Mouse (Mus musculus) limb, embryonic 14.5 days (tissue): ENCODE data around the gene Klk7. TPM values are rescaled to one million over a fixed set of nuclear protein-coding genes. Genes with fewer than 3 reads are reported as not detected.

Experiments
- ATAC-seq: fragments of 200-750 bp; cut with Nextera tagmentation; 2 replicates; pipeline ENCODE4 v1.8.0; 2017; ENCODE audit warnings: low read depth, moderate number of reproducible peaks, moderate TSS enrichment; ENCODE audit not compliant: low FRiP score
- DNase-seq: peaks from one replicate; pipeline ENCODE4 v3.0.0-alpha.2; 2015; ENCODE audit warnings: low spot score
- H3K27ac ChIP-seq: fragments of 300-500 bp; sonication (generic); replicated peaks from 2 replicates; pipeline ENCODE4 v1.5.1; 2014; ENCODE audit warnings: low read depth, mild to moderate bottlenecking, low read length, moderate library complexity, mixed read lengths
- H3K27me3 ChIP-seq: fragments of 300-500 bp; sonication (generic); 2 replicates; pipeline ENCODE4 v1.6.1; 2014; ENCODE audit warnings: low read length, mixed read lengths; ENCODE audit not compliant: control insufficient read depth, insufficient read depth
- H3K36me3 ChIP-seq: fragments of 300-500 bp; sonication (generic); 2 replicates; pipeline ENCODE4 v1.6.1; 2014; ENCODE audit warnings: mild to moderate bottlenecking, low read length, moderate library complexity, mixed read lengths; ENCODE audit not compliant: control insufficient read depth, insufficient read depth
- H3K4me1 ChIP-seq: fragments of 300-500 bp; sonication (generic); 2 replicates; pipeline ENCODE4 v1.6.1; 2014; ENCODE audit warnings: antibody characterized with exemption, low read length, mixed read lengths; ENCODE audit not compliant: control insufficient read depth, insufficient read depth
- H3K4me2 ChIP-seq: fragments of 300-500 bp; sonication (generic); replicated peaks from 2 replicates; pipeline ENCODE4 v1.6.1; 2014; ENCODE audit warnings: low read depth, mild to moderate bottlenecking, low read length, moderate library complexity; ENCODE audit not compliant: severe bottlenecking
- H3K4me3 ChIP-seq: fragments of 300-500 bp; sonication (generic); replicated peaks from 2 replicates; pipeline ENCODE4 v1.5.1; 2014; ENCODE audit warnings: low read length
- H3K9ac ChIP-seq: fragments of 300-500 bp; sonication (generic); 2 replicates; pipeline ENCODE4 v1.6.1; 2014; ENCODE audit warnings: mild to moderate bottlenecking, low read depth, low read length, moderate library complexity; ENCODE audit not compliant: severe bottlenecking
- H3K9me3 ChIP-seq: fragments of 300-500 bp; sonication (generic); 2 replicates; pipeline ENCODE4 v1.6.1; 2016; ENCODE audit warnings: low read length; ENCODE audit not compliant: control insufficient read depth
- POLR2A ChIP-seq: fragments of 200-500 bp; IDR thresholded peaks from 2 replicates; pipeline ENCODE4 v1.8.0; 2012; ENCODE audit warnings: inconsistent platforms, mild to moderate bottlenecking, moderate library complexity, borderline replicate concordance; ENCODE audit not compliant: insufficient read depth, insufficient read length; ENCODE audit errors: extremely low read depth
- WGBS: fragments of 180-500 bp; shearing (Covaris S2); extraction: QIAGEN DNeasy Blood & Tissue Kit; methylation state at CpG from one replicate; pipeline ENCODE4 v1.1.7; 2014; 5-methylcytosine and 5-hydroxymethylcytosine counted together
- polyA plus RNA-seq, 2 experiments: library from polyadenylated mRNA; depleted of rRNA in 1 of 2; stranded (reverse) in 1 of 2; unstranded in 1 of 2; fragments of >200 nt; fragmentation: Nextera tagmentation in 1 of 2; extraction: Ambion mirVana in 1 of 2; gene quantifications; 2 replicates each; pipeline versions ENCODE4 v1.2.1 to v1.2.3; 2012 to 2014

Gene Klk7
- polyA plus RNA-seq, 2 experiments: 0.12 to 0.21 TPM

DNA sequence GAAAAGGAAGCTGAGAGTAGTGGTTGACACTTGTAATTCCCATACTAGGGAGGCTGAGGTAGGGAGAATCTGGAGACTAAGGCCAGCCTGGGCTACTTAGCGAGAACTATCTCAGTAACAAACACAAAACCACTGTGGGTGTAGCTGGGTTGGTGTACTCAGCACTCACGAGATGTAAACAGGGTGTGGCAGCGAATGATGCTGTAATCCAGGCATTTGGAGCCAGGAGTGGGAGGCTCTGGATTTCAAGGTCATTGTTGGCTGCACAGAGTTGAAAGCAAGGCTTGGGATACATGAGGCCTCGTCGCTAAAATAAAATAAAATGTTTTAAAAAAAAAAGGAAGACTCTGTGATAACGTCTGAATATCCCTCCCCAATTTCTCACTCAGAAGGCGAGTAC lies 45.2 kb downstream of the Klk7 start:
- DNase-seq: no peak
- no peak for TF ChIP-seq POLR2A
- no peak overlapping the region for H3K9ac ChIP-seq
- no peak for ATAC-seq
- no peaks in the 10 kb centered on the region for H3K4me1 ChIP-seq
- no peaks in the 10 kb centered on the region for H3K9me3 ChIP-seq
- H3K27ac ChIP-seq: no peak overlapping the region
- no peaks in the 10 kb centered on the region for H3K36me3 ChIP-seq
- H3K27me3 ChIP-seq: no peaks in the 10 kb centered on the region
- no peak overlapping the region for H3K4me3 ChIP-seq
- WGBS: 74% methylated on average over 7 of the region's 7 CpGs
- no peak overlapping the region for H3K4me2 ChIP-seq

DNA sequence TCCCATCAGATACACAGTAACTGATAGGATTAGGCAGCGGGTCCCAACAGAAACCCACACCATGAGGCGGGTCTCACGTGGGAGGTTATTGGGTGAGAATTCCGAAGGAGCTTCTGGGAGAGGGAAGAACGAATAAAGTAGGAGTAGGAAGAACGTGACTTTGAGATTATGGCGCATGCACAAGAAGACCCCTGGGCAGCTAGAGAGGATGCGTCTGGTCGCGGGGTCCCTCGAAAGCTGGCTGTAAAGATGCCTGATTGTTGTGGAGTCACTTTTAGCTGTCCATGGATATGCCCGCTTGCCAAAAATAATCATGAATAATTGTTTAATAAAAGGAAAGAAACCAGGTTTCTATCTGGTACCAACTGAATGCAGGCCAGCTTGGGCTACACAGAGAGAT lies 46.4 kb downstream of the Klk7 start:
- Histone ChIP-seq H3K4me1 (no peaks in the 10 kb centered on the region), H3K27me3 (no peaks in the 10 kb centered on the region), H3K4me3 (no peak overlapping the region), H3K9ac (no peak overlapping the region), H3K27ac (no peak overlapping the region), H3K4me2 (no peak overlapping the region), H3K36me3 (no peaks in the 10 kb centered on the region), H3K9me3 (no peaks in the 10 kb centered on the region)
- TF ChIP-seq POLR2A: no peak
- no peak for DNase-seq
- 92% methylated on average over 12 of the region's 12 CpGs for WGBS
- ATAC-seq: no peak

DNA sequence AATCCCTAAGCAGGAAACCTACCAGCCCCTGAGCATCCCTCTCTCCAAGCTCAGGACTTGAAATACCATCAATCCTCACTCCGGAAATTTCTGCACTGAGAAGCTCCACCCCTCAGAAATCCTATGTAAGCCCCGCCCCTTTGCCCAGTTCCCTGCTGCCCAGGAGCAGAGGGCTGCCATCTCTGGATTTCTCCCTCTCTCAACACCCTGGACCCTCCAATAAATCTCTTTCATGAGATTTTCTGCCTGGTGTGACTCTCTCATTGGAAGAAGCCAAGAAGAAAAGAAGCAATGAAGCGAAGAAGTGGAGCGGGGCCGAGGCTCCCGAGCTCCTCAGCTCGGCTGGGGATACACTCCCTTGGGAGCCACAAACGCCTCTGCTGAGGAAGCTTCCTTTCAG lies 49.3 kb downstream of the Klk7 start:
- TF ChIP-seq POLR2A: no peak
- DNase-seq: no peak
- no peak for ATAC-seq
- H3K4me1 ChIP-seq: no peaks in the 10 kb centered on the region
- H3K9ac ChIP-seq: no peak overlapping the region
- H3K27me3 ChIP-seq: no peaks in the 10 kb centered on the region
- no peaks in the 10 kb centered on the region for H3K36me3 ChIP-seq
- WGBS: 82% methylated on average over 8 of the region's 8 CpGs
- no peak overlapping the region for H3K4me2 ChIP-seq
- H3K4me3 ChIP-seq: no peak overlapping the region
- H3K27ac ChIP-seq: no peak overlapping the region
- H3K9me3 ChIP-seq: no peaks in the 10 kb centered on the region

Other genes with a start within 250 kb of the Klk7 start
- gene Zfp658, start 249.0 kb upstream of the Klk7 start, polyA plus RNA-seq (2012; rRNA removed): 4.9 and 5.7 TPM in 2 replicates
- gene Zfp658, start 249.0 kb upstream of the Klk7 start, polyA plus RNA-seq (2014; fragmentation: Nextera tagmentation; extraction: Ambion mirVana): 3.6 and 3.8 TPM in 2 replicates
- 5.8 and 6.7 TPM in 2 replicates for gene Zfp719, start 231.7 kb upstream of the Klk7 start, polyA plus RNA-seq (2012; rRNA removed)
- gene Zfp719, start 231.7 kb upstream of the Klk7 start, polyA plus RNA-seq (2014; fragmentation: Nextera tagmentation; extraction: Ambion mirVana): 13.1 and 16.0 TPM in 2 replicates
- gene Zfp819, start 204.1 kb upstream of the Klk7 start, polyA plus RNA-seq (2012; rRNA removed): 0.04 and 0.11 TPM in 2 replicates
- 0.19 TPM in 1 of 2 replicates, not detected in the other for gene Zfp819, start 204.1 kb upstream of the Klk7 start, polyA plus RNA-seq (2014; fragmentation: Nextera tagmentation; extraction: Ambion mirVana)
- gene Ceacam18, start 176.6 kb upstream of the Klk7 start, polyA plus RNA-seq (2012; rRNA removed): not detected in 2 replicates
- not detected in 2 replicates for gene Ceacam18, start 176.6 kb upstream of the Klk7 start, polyA plus RNA-seq (2014; fragmentation: Nextera tagmentation; extraction: Ambion mirVana)
- 0.65 and 1.1 TPM in 2 replicates for gene Siglece, start 151.1 kb upstream of the Klk7 start, polyA plus RNA-seq (2012; rRNA removed)
- gene Siglece, start 151.1 kb upstream of the Klk7 start, polyA plus RNA-seq (2014; fragmentation: Nextera tagmentation; extraction: Ambion mirVana): 0.55 and 1.1 TPM in 2 replicates
- 13.4 and 15.8 TPM in 2 replicates for gene Ctu1, start 139.3 kb upstream of the Klk7 start, polyA plus RNA-seq (2012; rRNA removed)
- gene Ctu1, start 139.3 kb upstream of the Klk7 start, polyA plus RNA-seq (2014; fragmentation: Nextera tagmentation; extraction: Ambion mirVana): 11.2 and 12.0 TPM in 2 replicates
- 0.14 and 0.20 TPM in 2 replicates for gene Klk14, start 120.9 kb upstream of the Klk7 start, polyA plus RNA-seq (2012; rRNA removed)
- gene Klk14, start 120.9 kb upstream of the Klk7 start, polyA plus RNA-seq (2014; fragmentation: Nextera tagmentation; extraction: Ambion mirVana): not detected in 2 replicates
- 1.7 and 1.8 TPM in 2 replicates for gene Klk13, start 98.7 kb upstream of the Klk7 start, polyA plus RNA-seq (2012; rRNA removed)
- 2.9 and 3.7 TPM in 2 replicates for gene Klk13, start 98.7 kb upstream of the Klk7 start, polyA plus RNA-seq (2014; fragmentation: Nextera tagmentation; extraction: Ambion mirVana)
- gene Klk12, start 42.4 kb upstream of the Klk7 start, polyA plus RNA-seq (2012; rRNA removed): not detected in 2 replicates
- gene Klk12, start 42.4 kb upstream of the Klk7 start, polyA plus RNA-seq (2014; fragmentation: Nextera tagmentation; extraction: Ambion mirVana): not detected in 2 replicates
- 3.5 and 3.8 TPM in 2 replicates for gene Klk11, start 36.7 kb upstream of the Klk7 start, polyA plus RNA-seq (2012; rRNA removed)
- gene Klk11, start 36.7 kb upstream of the Klk7 start, polyA plus RNA-seq (2014; fragmentation: Nextera tagmentation; extraction: Ambion mirVana): 1.6 and 3.4 TPM in 2 replicates
- 6.8 and 7.4 TPM in 2 replicates for gene Klk10, start 30.3 kb upstream of the Klk7 start, polyA plus RNA-seq (2012; rRNA removed)
- gene Klk10, start 30.3 kb upstream of the Klk7 start, polyA plus RNA-seq (2014; fragmentation: Nextera tagmentation; extraction: Ambion mirVana): 7.5 and 7.8 TPM in 2 replicates
- 0.14 and 0.21 TPM in 2 replicates for gene Klk9, start 19.4 kb upstream of the Klk7 start, polyA plus RNA-seq (2012; rRNA removed)
- gene Klk9, start 19.4 kb upstream of the Klk7 start, polyA plus RNA-seq (2014; fragmentation: Nextera tagmentation; extraction: Ambion mirVana): 0.21 and 0.53 TPM in 2 replicates
- gene Klk8, start 13.7 kb upstream of the Klk7 start, polyA plus RNA-seq (2012; rRNA removed): 12.6 and 18.4 TPM in 2 replicates
- 30.5 and 34.7 TPM in 2 replicates for gene Klk8, start 13.7 kb upstream of the Klk7 start, polyA plus RNA-seq (2014; fragmentation: Nextera tagmentation; extraction: Ambion mirVana)
- 0.08 TPM in 1 of 2 replicates, not detected in the other for gene Klk6, start 13.2 kb downstream of the Klk7 start, polyA plus RNA-seq (2012; rRNA removed)
- not detected in 2 replicates for gene Klk6, start 13.2 kb downstream of the Klk7 start, polyA plus RNA-seq (2014; fragmentation: Nextera tagmentation; extraction: Ambion mirVana)
- gene Klk5, start 30.7 kb downstream of the Klk7 start, polyA plus RNA-seq (2012; rRNA removed): 0.40 and 0.55 TPM in 2 replicates
- gene Klk5, start 30.7 kb downstream of the Klk7 start, polyA plus RNA-seq (2014; fragmentation: Nextera tagmentation; extraction: Ambion mirVana): 0.80 and 2.7 TPM in 2 replicates
- gene Klk4, start 69.9 kb downstream of the Klk7 start, polyA plus RNA-seq (2012; rRNA removed): 0.09 and 0.12 TPM in 2 replicates
- gene Klk4, start 69.9 kb downstream of the Klk7 start, polyA plus RNA-seq (2014; fragmentation: Nextera tagmentation; extraction: Ambion mirVana): not detected in 2 replicates
- not detected in 2 replicates for gene Klk15, start 122.4 kb downstream of the Klk7 start, polyA plus RNA-seq (2012; rRNA removed)
- not detected in 2 replicates for gene Klk15, start 122.4 kb downstream of the Klk7 start, polyA plus RNA-seq (2014; fragmentation: Nextera tagmentation; extraction: Ambion mirVana)
- gene Klk1b8, start 139.4 kb downstream of the Klk7 start, polyA plus RNA-seq (2012; rRNA removed): not detected in 2 replicates
- gene Klk1b8, start 139.4 kb downstream of the Klk7 start, polyA plus RNA-seq (2014; fragmentation: Nextera tagmentation; extraction: Ambion mirVana): not detected in 2 replicates
- not detected in 2 replicates for gene Klk1b1, start 155.5 kb downstream of the Klk7 start, polyA plus RNA-seq (2012; rRNA removed)
- gene Klk1b1, start 155.5 kb downstream of the Klk7 start, polyA plus RNA-seq (2014; fragmentation: Nextera tagmentation; extraction: Ambion mirVana): not detected in 2 replicates
- gene Klk1b9, start 164.8 kb downstream of the Klk7 start, polyA plus RNA-seq (2012; rRNA removed): not detected in 2 replicates
- gene Klk1b9, start 164.8 kb downstream of the Klk7 start, polyA plus RNA-seq (2014; fragmentation: Nextera tagmentation; extraction: Ambion mirVana): not detected in 2 replicates
- not detected in 2 replicates for gene Klk1b11, start 184.6 kb downstream of the Klk7 start, polyA plus RNA-seq (2012; rRNA removed)
- gene Klk1b11, start 184.6 kb downstream of the Klk7 start, polyA plus RNA-seq (2014; fragmentation: Nextera tagmentation; extraction: Ambion mirVana): not detected in 2 replicates
- gene Klk1b26, start 200.9 kb downstream of the Klk7 start, polyA plus RNA-seq (2012; rRNA removed): 0.05 and 0.20 TPM in 2 replicates
- 0.14 and 0.36 TPM in 2 replicates for gene Klk1b26, start 200.9 kb downstream of the Klk7 start, polyA plus RNA-seq (2014; fragmentation: Nextera tagmentation; extraction: Ambion mirVana)
- not detected in 2 replicates for gene Klk1b27, start 241.0 kb downstream of the Klk7 start, polyA plus RNA-seq (2012; rRNA removed)
- not detected in 2 replicates for gene Klk1b27, start 241.0 kb downstream of the Klk7 start, polyA plus RNA-seq (2014; fragmentation: Nextera tagmentation; extraction: Ambion mirVana)